Mouse (Mus musculus): ENCODE measurements at regions not wholly inside any gene's neighbourhood (a gene's known extent, or its start where the extent isn't known, plus 50 kb on each side); places are given as distances from the start of the nearest gene placed in this dataset.

GRCm38 (mm10) chr12:118784643-118785042, 61.5 kb upstream of the Sp8 start:
- no peaks in the 10 kb centered on the region for H3K36me3 ChIP-seq
- ATAC-seq (ENCODE audit: low FRiP score) = no peak
- WGBS = 47% methylated on average over 1 of the region's 1 CpGs

GRCm38 (mm10) chr12:118781978-118782377, 64.2 kb upstream of the Sp8 start:
- H3K9ac ChIP-seq = no peak overlapping the region
- no peaks in the 10 kb centered on the region for H3K9me3 ChIP-seq
- no peak overlapping the region for H3K27ac ChIP-seq
- no peak overlapping the region for H3K4me2 ChIP-seq
- no peak overlapping the region for H3K4me3 ChIP-seq
- ATAC-seq (ENCODE audit: low FRiP score) = no peak
- no peaks in the 10 kb centered on the region for H3K4me1 ChIP-seq (replicated peaks)
- no peaks in the 10 kb centered on the region for H3K27me3 ChIP-seq
- WGBS = 87% methylated on average over 3 of the region's 3 CpGs
- H3K36me3 ChIP-seq = no peaks in the 10 kb centered on the region

More at GRCm38 (mm10) chr12:118784643-118785042, 61.5 kb upstream of the Sp8 start:
- H3K27ac ChIP-seq = no peak overlapping the region
- no peak overlapping the region for H3K4me2 ChIP-seq
- H3K4me3 ChIP-seq = no peak overlapping the region
- no peaks in the 10 kb centered on the region for H3K9me3 ChIP-seq
- no peaks in the 10 kb centered on the region for H3K4me1 ChIP-seq (replicated peaks)
- no peaks in the 10 kb centered on the region for H3K27me3 ChIP-seq
- H3K9ac ChIP-seq = no peak overlapping the region

DNA sequence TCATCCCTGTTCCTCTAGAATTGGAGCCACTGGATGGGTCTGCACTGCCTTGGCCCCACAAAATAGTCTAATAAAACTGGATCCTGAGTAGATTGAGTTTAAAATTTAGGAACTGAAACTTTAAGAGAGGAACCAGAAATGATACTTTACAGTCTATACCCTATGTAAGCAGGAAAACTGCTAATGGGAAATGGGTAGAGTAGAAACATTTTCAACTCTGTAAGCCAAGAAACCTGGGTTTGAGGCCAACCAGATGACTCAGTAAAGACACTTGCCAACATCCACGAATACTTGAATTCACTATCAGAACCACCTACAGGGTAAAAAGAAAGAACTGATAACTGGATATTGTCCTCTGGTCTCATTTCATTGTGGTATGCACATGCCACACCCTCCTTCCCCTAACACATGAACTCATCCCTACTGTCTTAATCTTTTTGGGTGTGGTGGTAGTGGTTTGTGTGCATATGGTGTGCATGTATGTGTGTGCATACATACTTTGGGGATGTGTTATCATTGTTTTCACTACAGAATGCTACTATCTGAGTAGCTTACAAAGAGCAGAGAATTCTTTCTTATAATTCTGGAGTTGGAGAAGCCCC, 70.6 kb upstream of the Sp8 start:
- Histone ChIP-seq H3K4me3 (no peak overlapping the region), H3K36me3 (no peaks in the 10 kb centered on the region), H3K4me1 (replicated peaks) (no peaks in the 10 kb centered on the region), H3K9me3 (no peaks in the 10 kb centered on the region), H3K9ac (no peak overlapping the region), H3K27ac (no peak overlapping the region), H3K4me2 (no peak overlapping the region), H3K27me3 (no peaks in the 10 kb centered on the region)
- 86% methylated on average over 1 of the region's 1 CpGs for WGBS
- no peak for ATAC-seq (ENCODE audit: low FRiP score)

DNA sequence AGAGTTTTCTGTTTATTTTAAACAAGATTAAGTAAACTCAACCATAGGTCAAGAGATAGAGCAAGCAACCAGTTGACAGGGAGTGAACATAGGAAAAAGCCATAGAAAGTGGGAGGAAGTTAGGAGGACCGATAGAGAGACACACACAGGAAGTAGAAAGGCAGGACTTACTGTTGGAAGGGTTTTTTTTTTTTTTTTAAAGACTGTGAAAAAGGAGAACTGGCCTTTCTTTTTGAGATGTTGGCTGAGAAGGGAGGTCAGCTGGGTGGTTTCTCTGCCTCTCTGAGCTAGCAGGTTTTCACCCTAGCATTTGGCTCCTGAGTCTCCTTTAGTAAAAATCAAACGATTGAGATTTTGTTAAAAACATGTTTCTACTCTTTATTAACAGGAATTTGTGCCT, 73.3 kb upstream of the Sp8 start:
- Histone ChIP-seq H3K9ac (no peak overlapping the region), H3K36me3 (no peaks in the 10 kb centered on the region), H3K4me2 (no peak overlapping the region), H3K4me3 (no peak overlapping the region), H3K9me3 (no peaks in the 10 kb centered on the region), H3K27ac (no peak overlapping the region), H3K27me3 (no peaks in the 10 kb centered on the region), H3K4me1 (replicated peaks) (no peaks in the 10 kb centered on the region)
- 87% methylated on average over 2 of the region's 2 CpGs for WGBS
- no peak for ATAC-seq (ENCODE audit: low FRiP score)

- H3K36me3 ChIP-seq = no peaks in the 10 kb centered on the region
- H3K27me3 ChIP-seq = no peaks in the 10 kb centered on the region
- WGBS = 41% methylated on average over 1 of the region's 1 CpGs
- no peak overlapping the region for H3K4me2 ChIP-seq
- H3K9ac ChIP-seq = no peak overlapping the region
- H3K9me3 ChIP-seq = no peaks in the 10 kb centered on the region
- no peak for ATAC-seq (ENCODE audit: low FRiP score)
- H3K4me1 ChIP-seq (replicated peaks) = no peaks in the 10 kb centered on the region
- H3K4me3 ChIP-seq = no peak overlapping the region
- H3K27ac ChIP-seq = no peak overlapping the region
Measured at GRCm38 (mm10) chr12:118766472-118766871, 79.7 kb upstream of the Sp8 start.

DNA sequence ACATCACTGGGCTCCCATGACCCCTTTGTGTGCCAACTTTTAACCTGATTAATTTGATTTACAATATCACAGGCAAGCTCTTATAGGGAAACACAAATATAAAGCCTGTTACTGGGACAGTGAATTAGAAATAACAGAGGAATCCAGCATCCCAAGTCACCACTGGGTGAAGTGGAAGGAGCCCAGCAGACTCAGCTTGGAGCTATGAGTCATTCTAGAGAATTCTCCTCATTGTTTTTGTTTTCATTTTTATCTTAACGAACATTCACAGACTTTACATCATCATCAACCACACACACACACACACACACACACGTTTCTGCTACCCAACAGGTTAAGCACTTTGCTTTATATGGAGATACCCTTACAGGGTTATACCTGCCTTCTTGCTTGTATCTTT, 92.1 kb upstream of the Sp8 start:
- Histone ChIP-seq H3K9ac (no peak overlapping the region), H3K27ac (no peak overlapping the region), H3K27me3 (0 out of 2 replicates have a peak, but pooled peaks cover 3% of the 10 kb centered on the region), H3K4me2 (no peak overlapping the region), H3K4me3 (no peak overlapping the region), H3K36me3 (no peaks in the 10 kb centered on the region), H3K9me3 (no peaks in the 10 kb centered on the region), H3K4me1 (replicated peaks) (no peaks in the 10 kb centered on the region)
- WGBS = 75% methylated on average over 2 of the region's 2 CpGs
- ATAC-seq (ENCODE audit: low FRiP score) = no peak

GRCm38 (mm10) chr12:118739103-118739502, 107.0 kb upstream of the Sp8 start:
- Histone ChIP-seq H3K4me3 (no peak overlapping the region), H3K36me3 (no peaks in the 10 kb centered on the region), H3K9ac (no peak overlapping the region), H3K27ac (no peak overlapping the region), H3K4me1 (replicated peaks) (no peaks in the 10 kb centered on the region), H3K4me2 (no peak overlapping the region), H3K9me3 (no peaks in the 10 kb centered on the region), H3K27me3 (no peaks in the 10 kb centered on the region)
- no peak for ATAC-seq (ENCODE audit: low FRiP score)
- WGBS = 70% methylated on average over 4 of the region's 4 CpGs

GRCm38 (mm10) chr12:118725891-118726290, 120.2 kb upstream of the Sp8 start:
- no peak overlapping the region for H3K27ac ChIP-seq
- H3K4me3 ChIP-seq = no peak overlapping the region
- no peaks in the 10 kb centered on the region for H3K27me3 ChIP-seq
- peak; percentile 61 for ATAC-seq (ENCODE audit: low FRiP score)
- H3K4me2 ChIP-seq = no peak overlapping the region
- no peaks in the 10 kb centered on the region for H3K4me1 ChIP-seq (replicated peaks)
- H3K9ac ChIP-seq = no peak overlapping the region
- no peaks in the 10 kb centered on the region for H3K36me3 ChIP-seq
- WGBS = 51% methylated on average over 4 of the region's 4 CpGs
- H3K9me3 ChIP-seq = no peaks in the 10 kb centered on the region

DNA sequence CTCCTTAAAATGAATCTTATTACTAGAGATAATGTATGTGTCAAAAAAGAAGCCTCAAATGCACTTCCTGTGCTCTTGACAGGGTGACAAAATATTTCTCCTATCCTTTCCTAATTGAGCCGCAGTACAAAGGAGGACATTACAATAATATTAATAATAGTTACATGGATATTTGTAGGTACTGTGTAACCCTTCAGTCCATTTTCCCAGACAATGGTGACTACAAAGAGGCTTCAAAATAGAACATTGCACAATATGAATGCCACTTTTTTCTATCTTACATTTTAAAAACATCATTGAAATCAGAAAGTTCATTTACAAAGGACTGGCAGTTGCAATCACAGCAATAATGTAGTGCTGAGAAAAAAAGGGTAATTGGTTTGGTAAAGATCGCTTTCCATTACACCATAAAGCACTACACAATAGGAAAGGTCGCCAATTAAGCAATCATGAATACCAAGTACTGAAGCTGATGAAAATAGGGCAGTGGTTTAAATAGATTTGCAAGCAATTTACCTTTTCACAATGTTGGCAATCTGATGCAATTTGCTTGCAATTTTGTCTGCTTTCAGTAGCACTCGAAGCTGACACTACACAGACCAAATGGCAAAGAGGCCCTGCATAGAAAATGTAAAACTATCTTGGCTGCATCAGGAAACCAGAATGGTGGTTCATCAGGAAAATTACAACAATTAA, 126.1 kb upstream of the Sp8 start:
- Histone ChIP-seq H3K9me3 (no peaks in the 10 kb centered on the region), H3K36me3 (no peaks in the 10 kb centered on the region), H3K27ac (no peak overlapping the region), H3K4me2 (no peak overlapping the region), H3K4me1 (replicated peaks) (no peaks in the 10 kb centered on the region), H3K9ac (no peak overlapping the region), H3K27me3 (no peaks in the 10 kb centered on the region), H3K4me3 (no peak overlapping the region)
- WGBS = 65% methylated on average over 4 of the region's 4 CpGs
- ATAC-seq (ENCODE audit: low FRiP score) = no peak

DNA sequence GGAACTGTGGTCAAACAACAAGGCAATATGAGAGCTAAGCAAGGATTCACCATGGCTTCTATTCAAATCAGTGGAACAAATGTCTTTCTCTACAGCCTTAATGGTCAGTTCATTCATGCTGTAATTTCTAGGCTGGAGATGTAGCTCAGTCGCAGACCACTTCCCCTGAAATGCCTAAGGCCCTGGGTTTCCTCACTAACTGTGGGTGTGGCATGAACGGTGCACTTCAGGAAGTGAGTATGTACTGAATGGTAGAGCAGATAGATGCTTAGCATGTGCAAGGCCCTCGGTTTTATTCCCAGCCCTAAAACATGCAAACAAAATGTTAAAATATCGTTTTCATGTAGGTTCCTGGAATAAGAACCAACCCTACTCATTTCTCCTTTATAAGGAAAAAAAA, 129.3 kb upstream of the Sp8 start:
- no peak overlapping the region for H3K27ac ChIP-seq
- WGBS = 82% methylated on average over 4 of the region's 4 CpGs

DNA sequence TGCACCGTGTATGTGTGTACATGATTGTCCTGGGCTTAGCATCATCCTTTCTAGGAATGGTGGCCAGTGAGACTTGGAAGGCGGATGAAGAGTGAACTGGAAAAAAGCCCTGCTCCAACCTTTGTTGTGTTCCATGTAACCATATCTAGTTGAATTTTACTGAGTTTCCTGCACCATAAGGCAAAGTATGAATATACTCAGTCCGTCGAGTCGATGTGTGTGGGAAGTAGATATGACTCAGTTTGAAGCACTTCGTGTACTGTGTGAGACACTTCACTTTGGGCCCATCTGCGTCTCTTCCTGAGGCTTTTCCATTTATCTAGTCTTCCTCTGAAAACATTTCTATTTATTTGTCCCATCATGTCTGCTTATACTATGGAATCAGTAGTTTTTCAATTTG, 139.5 kb upstream of the Sp8 start:
- no peaks in the 10 kb centered on the region for H3K9me3 ChIP-seq

More for the DNA sequence above, 129.3 kb upstream of the Sp8 start:
- Histone ChIP-seq H3K9me3 (no peaks in the 10 kb centered on the region), H3K4me1 (replicated peaks) (no peaks in the 10 kb centered on the region), H3K4me2 (no peak overlapping the region), H3K9ac (no peak overlapping the region), H3K27me3 (no peaks in the 10 kb centered on the region), H3K4me3 (no peak overlapping the region), H3K36me3 (no peaks in the 10 kb centered on the region)
- no peak for ATAC-seq (ENCODE audit: low FRiP score)

GRCm38 (mm10) chr12:118704826-118705225, 141.3 kb upstream of the Sp8 start:
- no peaks in the 10 kb centered on the region for H3K9me3 ChIP-seq
- no peak overlapping the region for H3K4me3 ChIP-seq
- WGBS = 85% methylated on average over 2 of the region's 2 CpGs
- H3K27me3 ChIP-seq = no peaks in the 10 kb centered on the region
- no peak overlapping the region for H3K9ac ChIP-seq
- ATAC-seq (ENCODE audit: low FRiP score) = no peak
- no peak overlapping the region for H3K4me2 ChIP-seq
- H3K36me3 ChIP-seq = no peaks in the 10 kb centered on the region
- no peak overlapping the region for H3K27ac ChIP-seq
- peaks cover 13% of the 10 kb centered on the region for H3K4me1 ChIP-seq (replicated peaks)

More for the DNA sequence above, 139.5 kb upstream of the Sp8 start:
- Histone ChIP-seq H3K4me1 (replicated peaks) (peaks cover 13% of the 10 kb centered on the region), H3K27me3 (no peaks in the 10 kb centered on the region), H3K9ac (no peak overlapping the region), H3K4me3 (no peak overlapping the region), H3K36me3 (no peaks in the 10 kb centered on the region), H3K4me2 (no peak overlapping the region), H3K27ac (no peak overlapping the region)
- ATAC-seq (ENCODE audit: low FRiP score) = no peak
- 93% methylated on average over 7 of the region's 7 CpGs for WGBS

GRCm38 (mm10) chr12:118703730-118704129, 142.4 kb upstream of the Sp8 start:
- no peak for ATAC-seq (ENCODE audit: low FRiP score)
- H3K27me3 ChIP-seq = peaks cover 4% of the 10 kb centered on the region; the same call in 1 of the 2 replicates
- H3K4me2 ChIP-seq = peak overlapping the region; percentile 14; the same call in 1 of the 2 replicates
- H3K27ac ChIP-seq = no peak overlapping the region
- H3K36me3 ChIP-seq = no peaks in the 10 kb centered on the region
- WGBS = 29% methylated on average over 12 of the region's 12 CpGs
- peaks cover 13% of the 10 kb centered on the region for H3K4me1 ChIP-seq (replicated peaks)
- H3K9me3 ChIP-seq = no peaks in the 10 kb centered on the region
- H3K4me3 ChIP-seq = no peak overlapping the region
- no peak overlapping the region for H3K9ac ChIP-seq

Data from hindbrain, embryonic 13.5 days (tissue).